Mouse (Mus musculus): Measurements from ENCODE around the gene Slc17a8. TPM values are rescaled to one million over a fixed set of nuclear protein-coding genes. Genes with fewer than 3 reads are reported as not detected.

The Slc17a8 gene
- total and polyA plus RNA-seq, 2 experiments from 2014 or later: 0.50 to 2.3 TPM

- Histone ChIP-seq H3K36me3 (ENCODE audit: insufficient read depth) (no peaks in the 10 kb centered on the region), H3K4me2 (ENCODE audit: low read depth) (no peak overlapping the region), H3K4me3 (ENCODE audit: low read depth, low read length) (no peak overlapping the region), H3K27me3 (ENCODE audit: insufficient read depth, low read length) (no peaks in the 10 kb centered on the region), H3K9me3 (ENCODE audit: low read length) (no peaks in the 10 kb centered on the region), H3K9ac (no peak overlapping the region), H3K4me1 (ENCODE audit: insufficient read depth) (no peaks in the 10 kb centered on the region), H3K27ac (ENCODE audit: low read depth, low read length) (no peak overlapping the region)
- 89% methylated on average over 4 of the region's 4 CpGs for WGBS
- ATAC-seq: no peak
- no peak for TF ChIP-seq CTCF (IDR thresholded peaks at IDR 0.05; ENCODE audit: low read depth)
- DNase-seq: no peak
Measured at GRCm38 (mm10) chr10:89594309-89594708, 26.7 kb downstream of the Slc17a8 start.

- Histone ChIP-seq H3K9me3 (ENCODE audit: low read length) (no peaks in the 10 kb centered on the region), H3K27ac (ENCODE audit: low read depth, low read length) (no peak overlapping the region), H3K4me1 (ENCODE audit: insufficient read depth) (no peaks in the 10 kb centered on the region), H3K9ac (no peak overlapping the region), H3K36me3 (ENCODE audit: insufficient read depth) (no peaks in the 10 kb centered on the region), H3K27me3 (ENCODE audit: insufficient read depth, low read length) (no peaks in the 10 kb centered on the region), H3K4me3 (ENCODE audit: low read depth, low read length) (no peak overlapping the region), H3K4me2 (ENCODE audit: low read depth) (no peak overlapping the region)
- DNase-seq: peak; percentile 28
- ATAC-seq: peak; percentile 66
- TF ChIP-seq CTCF (IDR thresholded peaks at IDR 0.05; ENCODE audit: low read depth): no peak
- WGBS: 33% methylated on average over 4 of the region's 4 CpGs
Measured at GRCm38 (mm10) chr10:89592797-89593196, 28.3 kb downstream of the Slc17a8 start.

GRCm38 (mm10) chr10:89589877-89590276 is 31.2 kb downstream of the Slc17a8 start:
- no peak for TF ChIP-seq CTCF (IDR thresholded peaks at IDR 0.05; ENCODE audit: low read depth)
- ATAC-seq (no peak), DNase-seq (no peak)
- Histone ChIP-seq H3K27ac (ENCODE audit: low read depth, low read length) (no peak overlapping the region), H3K4me1 (ENCODE audit: insufficient read depth) (no peaks in the 10 kb centered on the region), H3K4me3 (ENCODE audit: low read depth, low read length) (no peak overlapping the region), H3K9ac (no peak overlapping the region), H3K36me3 (ENCODE audit: insufficient read depth) (no peaks in the 10 kb centered on the region), H3K27me3 (ENCODE audit: insufficient read depth, low read length) (no peaks in the 10 kb centered on the region), H3K4me2 (ENCODE audit: low read depth) (no peak overlapping the region), H3K9me3 (ENCODE audit: low read length) (no peaks in the 10 kb centered on the region)
- WGBS: 100% methylated on average over 1 of the region's 1 CpGs

- ATAC-seq (no peak), DNase-seq (no peak)
- Histone ChIP-seq H3K27ac (ENCODE audit: low read depth, low read length) (no peak overlapping the region), H3K9me3 (ENCODE audit: low read length) (no peaks in the 10 kb centered on the region), H3K36me3 (ENCODE audit: insufficient read depth) (no peaks in the 10 kb centered on the region), H3K27me3 (ENCODE audit: insufficient read depth, low read length) (no peaks in the 10 kb centered on the region), H3K4me2 (ENCODE audit: low read depth) (no peak overlapping the region), H3K4me1 (ENCODE audit: insufficient read depth) (no peaks in the 10 kb centered on the region), H3K4me3 (ENCODE audit: low read depth, low read length) (no peak overlapping the region), H3K9ac (no peak overlapping the region)
- TF ChIP-seq CTCF (IDR thresholded peaks at IDR 0.05; ENCODE audit: low read depth): no peak
- 91% methylated on average over 1 of the region's 1 CpGs for WGBS
Measured at GRCm38 (mm10) chr10:89588708-89589107, 32.3 kb downstream of the Slc17a8 start.

- Histone ChIP-seq H3K9ac (no peak overlapping the region), H3K36me3 (ENCODE audit: insufficient read depth) (no peaks in the 10 kb centered on the region), H3K4me2 (ENCODE audit: low read depth) (no peak overlapping the region), H3K4me1 (ENCODE audit: insufficient read depth) (no peaks in the 10 kb centered on the region), H3K4me3 (ENCODE audit: low read depth, low read length) (no peak overlapping the region), H3K27me3 (ENCODE audit: insufficient read depth, low read length) (no peaks in the 10 kb centered on the region), H3K9me3 (ENCODE audit: low read length) (no peaks in the 10 kb centered on the region), H3K27ac (ENCODE audit: low read depth, low read length) (no peak overlapping the region)
- no peak for TF ChIP-seq CTCF (IDR thresholded peaks at IDR 0.05; ENCODE audit: low read depth)
- DNase-seq (no peak), ATAC-seq (no peak)
- 91% methylated on average over 4 of the region's 4 CpGs for WGBS
Measured at GRCm38 (mm10) chr10:89584709-89585108, 36.3 kb downstream of the Slc17a8 start.

- H3K27me3 ChIP-seq (ENCODE audit: insufficient read depth, low read length): no peaks in the 10 kb centered on the region
- H3K36me3 ChIP-seq (ENCODE audit: insufficient read depth): no peaks in the 10 kb centered on the region
- H3K9ac ChIP-seq: no peak overlapping the region
- no peaks in the 10 kb centered on the region for H3K9me3 ChIP-seq (ENCODE audit: low read length)
- H3K4me2 ChIP-seq (ENCODE audit: low read depth): no peak overlapping the region
- H3K27ac ChIP-seq (ENCODE audit: low read depth, low read length): no peak overlapping the region
- TF ChIP-seq CTCF (IDR thresholded peaks at IDR 0.05; ENCODE audit: low read depth): no peak
- 96% methylated on average over 4 of the region's 4 CpGs for WGBS
- no peak for DNase-seq
- ATAC-seq: no peak
- H3K4me1 ChIP-seq (ENCODE audit: insufficient read depth): no peaks in the 10 kb centered on the region
- no peak overlapping the region for H3K4me3 ChIP-seq (ENCODE audit: low read depth, low read length)
Measured at GRCm38 (mm10) chr10:89578801-89579200, 42.3 kb downstream of the Slc17a8 start.

GRCm38 (mm10) chr10:89577666-89578065 is 43.4 kb downstream of the Slc17a8 start:
- H3K4me2 ChIP-seq (ENCODE audit: low read depth): no peak overlapping the region
- H3K4me3 ChIP-seq (ENCODE audit: low read depth, low read length): no peak overlapping the region
- no peaks in the 10 kb centered on the region for H3K9me3 ChIP-seq (ENCODE audit: low read length)
- H3K4me1 ChIP-seq (ENCODE audit: insufficient read depth): no peaks in the 10 kb centered on the region
- H3K27ac ChIP-seq (ENCODE audit: low read depth, low read length): no peak overlapping the region
- TF ChIP-seq CTCF (IDR thresholded peaks at IDR 0.05; ENCODE audit: low read depth): no peak
- no peak for DNase-seq
- WGBS: 89% methylated on average over 3 of the region's 3 CpGs
- no peaks in the 10 kb centered on the region for H3K36me3 ChIP-seq (ENCODE audit: insufficient read depth)
- no peak for ATAC-seq
- no peaks in the 10 kb centered on the region for H3K27me3 ChIP-seq (ENCODE audit: insufficient read depth, low read length)
- H3K9ac ChIP-seq: no peak overlapping the region

- Histone ChIP-seq H3K4me3 (ENCODE audit: low read depth, low read length) (no peak overlapping the region), H3K27me3 (ENCODE audit: insufficient read depth, low read length) (no peaks in the 10 kb centered on the region), H3K36me3 (ENCODE audit: insufficient read depth) (no peaks in the 10 kb centered on the region), H3K4me1 (ENCODE audit: insufficient read depth) (no peaks in the 10 kb centered on the region), H3K27ac (ENCODE audit: low read depth, low read length) (no peak overlapping the region), H3K9ac (no peak overlapping the region), H3K4me2 (ENCODE audit: low read depth) (no peak overlapping the region), H3K9me3 (ENCODE audit: low read length) (no peaks in the 10 kb centered on the region)
- TF ChIP-seq CTCF (IDR thresholded peaks at IDR 0.05; ENCODE audit: low read depth): no peak
- no peak for ATAC-seq
- DNase-seq: no peak
- 77% methylated on average over 3 of the region's 3 CpGs for WGBS
Measured at GRCm38 (mm10) chr10:89573421-89573820, 47.6 kb downstream of the Slc17a8 start.
